Mouse (Mus musculus) embryonic facial prominence, embryonic 14.5 days (tissue): ENCODE measurements around the gene Gm20388. TPM values are rescaled to one million over a fixed set of nuclear protein-coding genes. Genes with fewer than 3 reads are reported as not detected.

Experiments used
- ATAC-seq: fragments of 200-750 bp; cut with Nextera tagmentation; 2 replicates; pipeline ENCODE4 v1.8.0; 2017; ENCODE audit warnings: low read depth, moderate number of reproducible peaks, moderate TSS enrichment
- DNase-seq: peaks from one replicate; pipeline ENCODE4 v3.0.0-alpha.2; 2015; ENCODE audit warnings: low spot score
- H3K27ac ChIP-seq: fragments of 300-500 bp; sonication (generic); replicated peaks from 2 replicates; pipeline ENCODE4 v1.5.1; 2014; ENCODE audit warnings: low read depth, mild to moderate bottlenecking, low read length, moderate library complexity
- H3K27me3 ChIP-seq: fragments of 300-500 bp; sonication (generic); replicated peaks from 2 replicates; pipeline ENCODE4 v1.6.1; 2014; ENCODE audit warnings: low read length; ENCODE audit not compliant: control insufficient read depth, insufficient read depth
- H3K36me3 ChIP-seq: fragments of 300-500 bp; sonication (generic); 2 replicates; pipeline ENCODE4 v1.6.1; 2014; ENCODE audit warnings: low read length, mixed read lengths; ENCODE audit not compliant: control insufficient read depth, insufficient read depth
- H3K4me1 ChIP-seq: fragments of 300-500 bp; sonication (generic); 2 replicates; pipeline ENCODE4 v1.6.1; 2014; ENCODE audit warnings: antibody characterized with exemption, low read length; ENCODE audit not compliant: control insufficient read depth, insufficient read depth
- H3K4me2 ChIP-seq: fragments of 300-500 bp; sonication (generic); 2 replicates; pipeline ENCODE4 v1.6.1; 2014; ENCODE audit warnings: low read depth, mild to moderate bottlenecking, low read length, moderate library complexity, mixed read lengths
- H3K4me3 ChIP-seq: fragments of 300-500 bp; sonication (generic); 2 replicates; pipeline ENCODE4 v1.5.1; 2014; ENCODE audit warnings: low read depth, mild to moderate bottlenecking, low read length
- H3K9ac ChIP-seq: fragments of 300-500 bp; sonication (generic); 2 replicates; pipeline ENCODE4 v1.6.1; 2014; ENCODE audit warnings: low read depth, mild to moderate bottlenecking, low read length, moderate library complexity, mixed read lengths
- H3K9me3 ChIP-seq: fragments of 300-500 bp; sonication (generic); 2 replicates; pipeline ENCODE4 v1.6.1; 2016; ENCODE audit warnings: low read length; ENCODE audit not compliant: control insufficient read depth
- WGBS: fragments of 180-500 bp; shearing (Covaris S2); extraction: QIAGEN DNeasy Blood & Tissue Kit; methylation state at CpG from one replicate; pipeline ENCODE4 v1.1.7; 2014; 5-methylcytosine and 5-hydroxymethylcytosine counted together
- polyA plus RNA-seq: library from polyadenylated mRNA; unstranded; fragments of >200 nt; fragmentation: Nextera tagmentation; extraction: Ambion mirVana; gene quantifications from 2 replicates; pipeline ENCODE4 v1.2.1, GENCODE M21; 2014

The Gm20388 gene
- polyA plus RNA-seq, 1 experiment from 2014 or later: not detected

DNA sequence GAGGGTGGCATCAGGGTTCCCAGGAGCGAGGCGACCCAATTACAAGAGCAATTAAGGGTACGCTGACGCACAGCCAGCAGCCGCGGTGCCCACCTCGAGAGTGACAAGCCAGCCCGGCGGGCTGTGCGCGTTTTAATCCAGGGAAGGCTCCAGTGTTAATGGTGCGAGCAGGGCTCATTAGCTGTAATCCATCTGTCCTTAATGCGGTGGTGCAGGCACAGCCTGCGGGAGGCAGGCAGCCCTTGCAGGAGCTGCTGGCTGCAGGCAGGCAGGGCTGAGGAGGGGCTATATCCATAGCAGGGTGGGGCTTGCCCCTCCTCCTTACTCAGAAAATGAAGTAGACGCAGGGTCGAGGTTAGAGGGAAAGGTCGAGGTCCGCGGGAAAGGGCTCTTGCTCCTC, 528.7 kb downstream of the Gm20388 start:
- no peaks in the 10 kb centered on the region for H3K36me3 ChIP-seq
- H3K4me1 ChIP-seq: peaks cover 29% of the 10 kb centered on the region
- DNase-seq (peak; percentile 76), ATAC-seq (peak; percentile 51)
- no peak overlapping the region for H3K27ac ChIP-seq
- WGBS: 15% methylated on average over 19 of the region's 19 CpGs
- H3K4me2 ChIP-seq: no peak overlapping the region
- H3K27me3 ChIP-seq: no peaks in the 10 kb centered on the region
- H3K9me3 ChIP-seq: no peaks in the 10 kb centered on the region
- H3K9ac ChIP-seq: peak overlapping the region; percentile 5; the same call in 1 of the 2 replicates
- H3K4me3 ChIP-seq: no peak overlapping the region

GRCm38 (mm10) chr8:120440739-120441138, 530.1 kb downstream of the Gm20388 start:
- H3K9me3 ChIP-seq: no peaks in the 10 kb centered on the region
- WGBS: 85% methylated on average over 12 of the region's 12 CpGs
- no peaks in the 10 kb centered on the region for H3K36me3 ChIP-seq
- DNase-seq (no peak), ATAC-seq (no peak)
- peaks cover 29% of the 10 kb centered on the region for H3K4me1 ChIP-seq
- no peak overlapping the region for H3K4me2 ChIP-seq
- H3K9ac ChIP-seq: no peak overlapping the region
- H3K27ac ChIP-seq: no peak overlapping the region
- H3K27me3 ChIP-seq: no peaks in the 10 kb centered on the region
- no peak overlapping the region for H3K4me3 ChIP-seq

GRCm38 (mm10) chr8:120441637-120442036, 531.0 kb downstream of the Gm20388 start:
- Histone ChIP-seq H3K36me3 (no peaks in the 10 kb centered on the region), H3K9ac (no peak overlapping the region), H3K4me2 (no peak overlapping the region), H3K4me1 (peaks cover 24% of the 10 kb centered on the region), H3K4me3 (no peak overlapping the region), H3K9me3 (no peaks in the 10 kb centered on the region), H3K27ac (no peak overlapping the region), H3K27me3 (no peaks in the 10 kb centered on the region)
- no peak for DNase-seq
- WGBS: 76% methylated on average over 6 of the region's 6 CpGs
- no peak for ATAC-seq

- Histone ChIP-seq H3K27ac (no peak overlapping the region), H3K36me3 (no peaks in the 10 kb centered on the region), H3K4me2 (no peak overlapping the region), H3K4me1 (peaks cover 18% of the 10 kb centered on the region), H3K27me3 (no peaks in the 10 kb centered on the region), H3K9ac (no peak overlapping the region), H3K9me3 (no peaks in the 10 kb centered on the region), H3K4me3 (no peak overlapping the region)
- WGBS: 53% methylated on average over 4 of the region's 4 CpGs
- DNase-seq (no peak), ATAC-seq (no peak)
Observed at GRCm38 (mm10) chr8:120442306-120443003, 531.8 kb downstream of the Gm20388 start.

- H3K27ac ChIP-seq: no peak overlapping the region
- H3K4me3 ChIP-seq: no peak overlapping the region
- no peak overlapping the region for H3K9ac ChIP-seq
- WGBS: 52% methylated on average over 10 of the region's 10 CpGs
- ATAC-seq (no peak), DNase-seq (no peak)
- no peaks in the 10 kb centered on the region for H3K9me3 ChIP-seq
- H3K4me2 ChIP-seq: no peak overlapping the region
- no peaks in the 10 kb centered on the region for H3K36me3 ChIP-seq
- H3K4me1 ChIP-seq: peaks cover 12% of the 10 kb centered on the region
- no peaks in the 10 kb centered on the region for H3K27me3 ChIP-seq
Observed at GRCm38 (mm10) chr8:120445249-120445648, 534.6 kb downstream of the Gm20388 start.

GRCm38 (mm10) chr8:120448131-120448530, 537.5 kb downstream of the Gm20388 start:
- no peak for ATAC-seq
- Histone ChIP-seq H3K27me3 (no peaks in the 10 kb centered on the region), H3K4me1 (peaks cover 10% of the 10 kb centered on the region), H3K9ac (no peak overlapping the region), H3K9me3 (no peaks in the 10 kb centered on the region), H3K27ac (no peak overlapping the region), H3K36me3 (no peaks in the 10 kb centered on the region), H3K4me3 (no peak overlapping the region), H3K4me2 (no peak overlapping the region)
- no peak for DNase-seq
- WGBS: 59% methylated on average over 6 of the region's 6 CpGs

DNA sequence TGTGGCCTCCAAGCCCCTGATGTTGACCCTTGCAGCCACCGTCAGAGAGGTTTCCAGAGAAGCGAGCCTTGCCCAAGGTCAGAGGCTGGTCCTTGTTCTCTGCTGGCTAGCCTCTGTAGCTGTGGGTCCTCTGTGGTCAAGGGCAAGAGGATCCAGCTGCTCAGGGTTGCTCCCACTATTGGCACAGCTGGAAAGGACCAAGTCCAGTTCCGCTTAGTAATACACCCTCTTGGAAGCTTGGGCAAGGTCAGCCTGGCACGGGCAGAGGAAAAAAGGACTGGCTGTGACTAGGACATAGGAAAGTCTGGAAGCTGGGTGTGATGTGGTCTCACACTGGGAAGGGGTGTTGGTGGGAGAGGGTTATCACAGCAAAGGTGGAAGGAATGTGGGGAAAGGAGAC, 538.5 kb downstream of the Gm20388 start:
- no peaks in the 10 kb centered on the region for H3K36me3 ChIP-seq
- H3K27ac ChIP-seq: no peak overlapping the region
- H3K27me3 ChIP-seq: no peaks in the 10 kb centered on the region
- no peak overlapping the region for H3K4me3 ChIP-seq
- DNase-seq: no peak
- ATAC-seq: no peak
- H3K4me2 ChIP-seq: no peak overlapping the region
- no peak overlapping the region for H3K9ac ChIP-seq
- 80% methylated on average over 4 of the region's 4 CpGs for WGBS
- peaks cover 10% of the 10 kb centered on the region for H3K4me1 ChIP-seq
- no peaks in the 10 kb centered on the region for H3K9me3 ChIP-seq

- peak; percentile 80 for DNase-seq
- Histone ChIP-seq H3K4me3 (no peak overlapping the region), H3K27me3 (no peaks in the 10 kb centered on the region), H3K9ac (0 out of 2 replicates have a peak overlapping the region, but pooled peaks have one; percentile 39), H3K4me1 (peaks cover 10% of the 10 kb centered on the region), H3K9me3 (no peaks in the 10 kb centered on the region), H3K36me3 (no peaks in the 10 kb centered on the region), H3K4me2 (peak overlapping the region; percentile 20; the same call in 1 of the 2 replicates), H3K27ac (no peak overlapping the region)
- WGBS: 18% methylated on average over 14 of the region's 17 CpGs
- peak; percentile 56 for ATAC-seq
Observed at GRCm38 (mm10) chr8:120449608-120450031, 539.0 kb downstream of the Gm20388 start.

GRCm38 (mm10) chr8:120452111-120452510, 541.5 kb downstream of the Gm20388 start:
- no peak for ATAC-seq

More at GRCm38 (mm10) chr8:120452111-120452510, 541.5 kb downstream of the Gm20388 start:
- H3K4me2 ChIP-seq: no peak overlapping the region
- no peaks in the 10 kb centered on the region for H3K36me3 ChIP-seq
- no peak overlapping the region for H3K9ac ChIP-seq
- no peaks in the 10 kb centered on the region for H3K27me3 ChIP-seq
- no peaks in the 10 kb centered on the region for H3K9me3 ChIP-seq
- H3K4me3 ChIP-seq: no peak overlapping the region
- no peak for DNase-seq
- 95% methylated on average over 2 of the region's 2 CpGs for WGBS
- peaks cover 13% of the 10 kb centered on the region for H3K4me1 ChIP-seq
- no peak overlapping the region for H3K27ac ChIP-seq
